Mouse (Mus musculus) forebrain, embryonic 10.5 days (tissue): ENCODE data around the gene Gtf3c1. TPM values are rescaled to one million over a fixed set of nuclear protein-coding genes. Genes with fewer than 3 reads are reported as not detected.
A peak's percentile ranks its signal among the peaks of the same experiment; 100 is the strongest.

ENCODE experiments used
- DNase-seq: peaks from one replicate; pipeline ENCODE4 v3.0.0-alpha.2; 2017; ENCODE audit warnings: low spot score; ENCODE audit errors: extremely low spot score
- H3K27ac ChIP-seq: fragments of 300-500 bp; sonication (generic); 2 replicates; pipeline ENCODE4 v1.5.1; 2016; ENCODE audit warnings: mild to moderate bottlenecking
- H3K27me3 ChIP-seq: fragments of 300-500 bp; sonication (generic); 2 replicates; pipeline ENCODE4 v1.6.1; 2016; ENCODE audit warnings: mild to moderate bottlenecking; ENCODE audit not compliant: poor library complexity, severe bottlenecking
- H3K36me3 ChIP-seq: fragments of 300-500 bp; sonication (generic); replicated peaks from 2 replicates; pipeline ENCODE4 v1.6.1; 2016; ENCODE audit warnings: mild to moderate bottlenecking, moderate library complexity
- H3K4me1 ChIP-seq: fragments of 300-500 bp; sonication (generic); 2 replicates; pipeline ENCODE4 v1.6.1; 2016
- H3K4me3 ChIP-seq: fragments of 300-500 bp; sonication (generic); 2 replicates; pipeline ENCODE4 v1.5.1; 2016; ENCODE audit warnings: mild to moderate bottlenecking, moderate library complexity
- H3K9me3 ChIP-seq: fragments of 300-500 bp; sonication (generic); 2 replicates; pipeline ENCODE4 v1.6.1; 2016; ENCODE audit warnings: mild to moderate bottlenecking, moderate library complexity
- WGBS: fragments of 180-500 bp; shearing (Covaris S2); methylation state at CpG from one replicate; pipeline ENCODE4 v1.1.7; 2016; 5-methylcytosine and 5-hydroxymethylcytosine counted together
- polyA plus RNA-seq: library from polyadenylated mRNA; unstranded; fragments of >200 nt; fragmentation: Nextera tagmentation; extraction: Ambion mirVana; gene quantifications from 2 replicates; pipeline ENCODE4 v1.2.1, GENCODE M21; 2016

The Gtf3c1 gene
- polyA plus RNA-seq, 1 experiment from 2014 or later = 46.6 TPM

GRCm38 (mm10) chr7:125690516-125690915 lies 17.1 kb downstream of the Gtf3c1 start:
- Histone ChIP-seq H3K4me3 (no peak overlapping the region), H3K9me3 (no peaks in the 10 kb centered on the region), H3K4me1 (no peaks in the 10 kb centered on the region), H3K36me3 (peaks cover 96% of the 10 kb centered on the region), H3K27ac (no peak overlapping the region), H3K27me3 (no peaks in the 10 kb centered on the region)
- DNase-seq = no peak
- 93% methylated on average over 4 of the region's 4 CpGs for WGBS

GRCm38 (mm10) chr7:125679936-125680335 lies 27.6 kb downstream of the Gtf3c1 start:
- no peak for DNase-seq
- peaks cover 99% of the 10 kb centered on the region for H3K36me3 ChIP-seq
- no peaks in the 10 kb centered on the region for H3K4me1 ChIP-seq
- H3K4me3 ChIP-seq = no peak overlapping the region
- no peak overlapping the region for H3K27ac ChIP-seq
- 79% methylated on average over 9 of the region's 9 CpGs for WGBS
- no peaks in the 10 kb centered on the region for H3K9me3 ChIP-seq
- no peaks in the 10 kb centered on the region for H3K27me3 ChIP-seq

GRCm38 (mm10) chr7:125678756-125679155 lies 28.8 kb downstream of the Gtf3c1 start:
- Histone ChIP-seq H3K27ac (no peak overlapping the region), H3K4me3 (no peak overlapping the region), H3K27me3 (no peaks in the 10 kb centered on the region), H3K36me3 (peaks cover 99% of the 10 kb centered on the region), H3K9me3 (no peaks in the 10 kb centered on the region), H3K4me1 (no peaks in the 10 kb centered on the region)
- DNase-seq = no peak
- 87% methylated on average over 8 of the region's 8 CpGs for WGBS

GRCm38 (mm10) chr7:125674916-125675315 lies 32.7 kb downstream of the Gtf3c1 start:
- 92% methylated on average over 2 of the region's 2 CpGs for WGBS
- no peak overlapping the region for H3K4me3 ChIP-seq
- DNase-seq = peak; percentile 30
- H3K36me3 ChIP-seq = peaks cover 100% of the 10 kb centered on the region
- no peaks in the 10 kb centered on the region for H3K9me3 ChIP-seq
- no peaks in the 10 kb centered on the region for H3K4me1 ChIP-seq
- H3K27me3 ChIP-seq = no peaks in the 10 kb centered on the region
- H3K27ac ChIP-seq = no peak overlapping the region

- H3K4me3 ChIP-seq = no peak overlapping the region
- H3K9me3 ChIP-seq = no peaks in the 10 kb centered on the region
- no peak overlapping the region for H3K27ac ChIP-seq
- no peaks in the 10 kb centered on the region for H3K4me1 ChIP-seq
- WGBS = 90% methylated on average over 8 of the region's 8 CpGs
- DNase-seq = no peak
- peaks cover 100% of the 10 kb centered on the region for H3K36me3 ChIP-seq
- no peaks in the 10 kb centered on the region for H3K27me3 ChIP-seq
Measured at GRCm38 (mm10) chr7:125671396-125671795, 36.2 kb downstream of the Gtf3c1 start.

- no peaks in the 10 kb centered on the region for H3K4me1 ChIP-seq
- DNase-seq = no peak
- no peak overlapping the region for H3K27ac ChIP-seq
- WGBS = 93% methylated on average over 6 of the region's 6 CpGs
- no peak overlapping the region for H3K4me3 ChIP-seq
- H3K9me3 ChIP-seq = no peaks in the 10 kb centered on the region
- H3K27me3 ChIP-seq = no peaks in the 10 kb centered on the region
- H3K36me3 ChIP-seq = peaks cover 100% of the 10 kb centered on the region
Measured at GRCm38 (mm10) chr7:125670865-125671264, 36.7 kb downstream of the Gtf3c1 start.

- no peaks in the 10 kb centered on the region for H3K27me3 ChIP-seq
- H3K36me3 ChIP-seq = peaks cover 100% of the 10 kb centered on the region
- WGBS = 83% methylated on average over 3 of the region's 3 CpGs
- no peak for DNase-seq
- H3K9me3 ChIP-seq = no peaks in the 10 kb centered on the region
- no peak overlapping the region for H3K27ac ChIP-seq
- H3K4me3 ChIP-seq = no peak overlapping the region
- no peaks in the 10 kb centered on the region for H3K4me1 ChIP-seq
Measured at GRCm38 (mm10) chr7:125663654-125664053, 43.9 kb downstream of the Gtf3c1 start.

GRCm38 (mm10) chr7:125657511-125657910 lies 50.1 kb downstream of the Gtf3c1 start:
- H3K4me1 ChIP-seq = no peaks in the 10 kb centered on the region
- WGBS = 96% methylated on average over 6 of the region's 6 CpGs
- H3K27ac ChIP-seq = no peak overlapping the region
- H3K27me3 ChIP-seq = no peaks in the 10 kb centered on the region
- peaks cover 100% of the 10 kb centered on the region for H3K36me3 ChIP-seq
- no peak for DNase-seq
- H3K9me3 ChIP-seq = no peaks in the 10 kb centered on the region
- H3K4me3 ChIP-seq = no peak overlapping the region

- H3K27me3 ChIP-seq = no peaks in the 10 kb centered on the region
- 78% methylated on average over 1 of the region's 1 CpGs for WGBS
- no peak for DNase-seq
- H3K36me3 ChIP-seq = peaks cover 100% of the 10 kb centered on the region
- no peaks in the 10 kb centered on the region for H3K9me3 ChIP-seq
- no peak overlapping the region for H3K4me3 ChIP-seq
- no peaks in the 10 kb centered on the region for H3K4me1 ChIP-seq
- no peak overlapping the region for H3K27ac ChIP-seq
Measured at GRCm38 (mm10) chr7:125649013-125649412, 58.6 kb downstream of the Gtf3c1 start.

GRCm38 (mm10) chr7:125645413-125645812 lies 62.2 kb downstream of the Gtf3c1 start:
- H3K36me3 ChIP-seq = peaks cover 100% of the 10 kb centered on the region
- H3K4me3 ChIP-seq = no peak overlapping the region
- H3K27me3 ChIP-seq = no peaks in the 10 kb centered on the region
- no peaks in the 10 kb centered on the region for H3K9me3 ChIP-seq
- DNase-seq = no peak
- 91% methylated on average over 7 of the region's 7 CpGs for WGBS
- H3K27ac ChIP-seq = no peak overlapping the region
- no peaks in the 10 kb centered on the region for H3K4me1 ChIP-seq

GRCm38 (mm10) chr7:125643880-125644279 lies 63.7 kb downstream of the Gtf3c1 start:
- Histone ChIP-seq H3K4me3 (no peak overlapping the region), H3K36me3 (peaks cover 98% of the 10 kb centered on the region), H3K9me3 (no peaks in the 10 kb centered on the region), H3K27me3 (no peaks in the 10 kb centered on the region), H3K4me1 (peaks cover 6% of the 10 kb centered on the region), H3K27ac (no peak overlapping the region)
- 94% methylated on average over 6 of the region's 6 CpGs for WGBS
- no peak for DNase-seq

- WGBS = 42% methylated on average over 9 of the region's 9 CpGs
- H3K27ac ChIP-seq = peak overlapping the region; percentile 80
- peak; percentile 57 for DNase-seq
- no peaks in the 10 kb centered on the region for H3K27me3 ChIP-seq
- H3K4me3 ChIP-seq = no peak overlapping the region
- no peaks in the 10 kb centered on the region for H3K9me3 ChIP-seq
- peaks cover 19% of the 10 kb centered on the region for H3K4me1 ChIP-seq
- peaks cover 48% of the 10 kb centered on the region for H3K36me3 ChIP-seq
Measured at GRCm38 (mm10) chr7:125638870-125639386, 68.7 kb downstream of the Gtf3c1 start.

GRCm38 (mm10) chr7:125638376-125638775 lies 69.2 kb downstream of the Gtf3c1 start:
- WGBS = 86% methylated on average over 6 of the region's 6 CpGs
- peaks cover 43% of the 10 kb centered on the region for H3K36me3 ChIP-seq
- no peak overlapping the region for H3K4me3 ChIP-seq
- peaks cover 19% of the 10 kb centered on the region for H3K4me1 ChIP-seq
- H3K9me3 ChIP-seq = no peaks in the 10 kb centered on the region
- DNase-seq = no peak
- no peaks in the 10 kb centered on the region for H3K27me3 ChIP-seq
- H3K27ac ChIP-seq = 0 out of 2 replicates have a peak overlapping the region, but pooled peaks have one; percentile 6
